Mouse (Mus musculus): ENCODE measurements at regions not wholly inside any gene's neighbourhood (a gene's known extent, or its start where the extent isn't known, plus 50 kb on each side); places are given as distances from the start of the nearest gene placed in this dataset.

DNA sequence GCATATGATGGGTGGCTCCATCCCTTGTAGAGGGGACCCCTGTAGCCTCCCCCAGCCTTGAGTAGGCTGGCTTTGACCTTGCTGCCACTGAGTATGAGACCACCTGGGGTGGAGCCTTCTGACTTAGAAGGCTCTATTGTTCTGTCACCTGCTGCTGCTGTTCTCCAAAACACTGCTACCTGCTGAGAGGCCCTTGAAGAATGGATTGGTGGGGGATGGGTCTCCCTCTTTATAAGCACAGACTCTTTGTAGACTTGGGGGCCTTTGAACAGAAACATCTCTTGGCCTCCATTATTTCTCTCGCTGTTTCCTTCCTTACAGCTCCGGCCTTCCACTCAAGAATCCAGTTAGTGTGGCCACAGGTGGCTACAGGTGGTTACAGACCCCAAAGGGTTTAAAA lies 576.1 kb upstream of the 4930452B06Rik start:
- H3K9me3 ChIP-seq (replicated peaks; ENCODE audit: control insufficient read depth, low read length), result no peaks in the 10 kb centered on the region
- no peak for ATAC-seq (replicated peaks; ENCODE audit: extremely low read depth, insufficient read depth, low FRiP score)
- no peaks in the 10 kb centered on the region for H3K36me3 ChIP-seq (ENCODE audit: control insufficient read depth, insufficient read depth)
- H3K4me2 ChIP-seq (ENCODE audit: low read depth, low read length), result no peak overlapping the region
- H3K9ac ChIP-seq (ENCODE audit: low read length), result no peak overlapping the region
- H3K27me3 ChIP-seq (ENCODE audit: control insufficient read depth, insufficient read depth, low read length), result no peaks in the 10 kb centered on the region
- H3K4me1 ChIP-seq (ENCODE audit: control insufficient read depth, insufficient read depth, low read length), result 0 out of 2 replicates have a peak, but pooled peaks cover 1% of the 10 kb centered on the region
- 72% methylated on average over 2 of the region's 2 CpGs for WGBS
- H3K27ac ChIP-seq (ENCODE audit: low read length), result no peak overlapping the region
- H3K4me3 ChIP-seq (ENCODE audit: low read length), result no peak overlapping the region

DNA sequence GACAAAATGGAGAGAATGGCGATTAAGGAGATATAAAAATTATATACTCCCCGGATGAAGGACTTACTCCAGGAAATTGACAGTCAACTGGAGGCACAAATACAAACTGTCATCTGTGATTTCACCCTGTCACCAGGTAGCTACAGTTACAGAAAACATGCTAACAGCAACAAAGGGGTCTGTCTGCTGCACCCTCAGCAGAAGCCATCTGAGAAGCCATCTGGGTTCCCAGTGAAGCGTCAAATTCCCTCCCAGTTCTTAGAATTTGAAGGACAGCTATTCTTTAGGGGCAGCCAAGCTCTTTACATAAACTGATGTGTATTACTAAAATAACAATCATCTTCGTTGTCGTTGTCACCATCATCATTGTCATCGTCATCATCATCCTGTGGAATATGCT lies 561.6 kb upstream of the 4930452B06Rik start:
- no peak for ATAC-seq (replicated peaks; ENCODE audit: extremely low read depth, insufficient read depth, low FRiP score)
- no peak overlapping the region for H3K9ac ChIP-seq (ENCODE audit: low read length)
- no peak overlapping the region for H3K4me2 ChIP-seq (ENCODE audit: low read depth, low read length)
- H3K36me3 ChIP-seq (ENCODE audit: control insufficient read depth, insufficient read depth), result no peaks in the 10 kb centered on the region
- H3K9me3 ChIP-seq (replicated peaks; ENCODE audit: control insufficient read depth, low read length), result no peaks in the 10 kb centered on the region
- 85% methylated on average over 6 of the region's 6 CpGs for WGBS
- H3K27ac ChIP-seq (ENCODE audit: low read length), result no peak overlapping the region
- H3K27me3 ChIP-seq (ENCODE audit: control insufficient read depth, insufficient read depth, low read length), result no peaks in the 10 kb centered on the region
- H3K4me1 ChIP-seq (ENCODE audit: control insufficient read depth, insufficient read depth, low read length), result no peaks in the 10 kb centered on the region
- no peak overlapping the region for H3K4me3 ChIP-seq (ENCODE audit: low read length)

DNA sequence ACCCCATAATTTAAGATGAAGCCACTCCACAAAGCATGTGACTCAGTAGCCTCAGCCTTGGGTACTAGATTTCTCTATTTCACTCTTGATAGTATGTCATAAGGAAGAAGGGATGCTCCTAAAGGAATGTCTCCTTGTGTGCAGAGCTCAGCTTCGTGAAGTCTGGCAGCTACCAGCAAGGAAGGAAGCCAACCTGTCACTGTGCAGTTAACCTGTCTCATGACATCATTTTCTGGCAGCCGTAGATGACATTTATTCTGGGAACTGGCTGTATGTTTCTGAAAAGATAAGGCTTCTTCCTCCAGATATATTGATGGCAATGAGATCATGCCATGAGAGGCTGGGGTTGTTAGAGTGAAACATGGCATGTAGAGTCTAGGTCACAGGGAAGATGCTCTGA lies 534.2 kb upstream of the 4930452B06Rik start:
- WGBS, result 48% methylated on average over 2 of the region's 2 CpGs
- no peak for ATAC-seq (replicated peaks; ENCODE audit: extremely low read depth, insufficient read depth, low FRiP score)
- Histone ChIP-seq H3K27ac (ENCODE audit: low read length) (no peak overlapping the region), H3K9me3 (replicated peaks; ENCODE audit: control insufficient read depth, low read length) (no peaks in the 10 kb centered on the region), H3K4me2 (ENCODE audit: low read depth, low read length) (no peak overlapping the region), H3K36me3 (ENCODE audit: control insufficient read depth, insufficient read depth) (no peaks in the 10 kb centered on the region), H3K4me1 (ENCODE audit: control insufficient read depth, insufficient read depth, low read length) (no peaks in the 10 kb centered on the region), H3K27me3 (ENCODE audit: control insufficient read depth, insufficient read depth, low read length) (no peaks in the 10 kb centered on the region), H3K9ac (ENCODE audit: low read length) (no peak overlapping the region), H3K4me3 (ENCODE audit: low read length) (no peak overlapping the region)

DNA sequence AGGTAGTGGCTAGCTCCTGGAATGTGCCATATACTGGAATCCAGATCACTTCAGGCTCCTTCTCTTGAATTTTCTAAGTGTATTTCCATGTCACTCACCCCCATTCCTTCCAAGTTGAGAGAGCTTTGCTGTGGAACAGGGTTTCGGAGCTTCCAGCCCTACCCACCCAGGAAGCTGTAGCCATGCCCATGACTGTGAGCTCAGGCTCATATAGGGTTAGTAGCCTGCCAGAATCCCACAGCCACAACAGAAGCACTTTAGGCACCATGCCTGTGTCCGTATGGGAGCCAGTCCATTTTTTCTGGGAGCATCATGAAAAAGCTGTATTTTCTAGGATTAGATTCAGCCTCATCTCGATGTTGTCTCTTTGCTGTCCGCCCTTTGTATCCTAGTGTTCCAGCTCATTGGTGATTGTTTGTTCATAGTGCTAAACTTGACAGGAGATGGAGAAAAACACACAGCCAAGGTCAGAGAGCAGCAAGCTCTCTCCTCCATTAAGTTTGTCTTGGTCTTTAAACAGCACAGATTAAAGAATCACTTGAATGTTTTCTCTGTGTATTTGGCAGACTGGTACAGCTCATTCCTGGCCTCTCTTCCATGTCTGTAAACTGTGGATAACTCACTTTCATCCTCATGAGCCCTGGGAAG lies 526.2 kb upstream of the 4930452B06Rik start:
- Histone ChIP-seq H3K27me3 (ENCODE audit: control insufficient read depth, insufficient read depth, low read length) (no peaks in the 10 kb centered on the region), H3K27ac (ENCODE audit: low read length) (no peak overlapping the region), H3K9ac (ENCODE audit: low read length) (no peak overlapping the region), H3K36me3 (ENCODE audit: control insufficient read depth, insufficient read depth) (no peaks in the 10 kb centered on the region), H3K9me3 (replicated peaks; ENCODE audit: control insufficient read depth, low read length) (no peaks in the 10 kb centered on the region), H3K4me3 (ENCODE audit: low read length) (no peak overlapping the region), H3K4me2 (ENCODE audit: low read depth, low read length) (no peak overlapping the region), H3K4me1 (ENCODE audit: control insufficient read depth, insufficient read depth, low read length) (no peaks in the 10 kb centered on the region)
- WGBS, result 88% methylated on average over 4 of the region's 4 CpGs
- ATAC-seq (replicated peaks; ENCODE audit: extremely low read depth, insufficient read depth, low FRiP score), result no peak

DNA sequence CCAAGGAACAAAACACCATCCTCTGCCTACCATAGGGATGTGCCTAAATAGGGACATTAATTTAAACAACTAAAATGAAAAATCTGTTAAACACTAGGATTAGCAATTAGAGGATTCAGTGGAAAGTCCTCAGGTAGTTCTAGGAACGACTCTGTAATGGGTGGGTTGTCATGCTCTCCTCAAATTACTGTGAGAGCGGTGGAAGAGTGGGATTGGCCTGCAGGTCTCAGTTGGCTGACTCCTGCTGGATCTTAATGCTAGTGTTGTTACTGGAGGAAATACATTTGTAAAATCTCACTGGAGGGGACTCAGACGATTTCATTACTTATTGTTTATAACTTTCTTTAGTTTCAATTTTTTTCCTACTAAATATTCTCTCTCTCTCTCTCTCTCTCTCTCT lies 525.6 kb upstream of the 4930452B06Rik start:
- H3K4me2 ChIP-seq (ENCODE audit: low read depth, low read length), result no peak overlapping the region
- H3K9ac ChIP-seq (ENCODE audit: low read length), result no peak overlapping the region
- ATAC-seq (replicated peaks; ENCODE audit: extremely low read depth, insufficient read depth, low FRiP score), result no peak
- H3K4me3 ChIP-seq (ENCODE audit: low read length), result no peak overlapping the region
- WGBS, result 74% methylated on average over 3 of the region's 3 CpGs
- H3K27ac ChIP-seq (ENCODE audit: low read length), result no peak overlapping the region
- no peaks in the 10 kb centered on the region for H3K27me3 ChIP-seq (ENCODE audit: control insufficient read depth, insufficient read depth, low read length)
- no peaks in the 10 kb centered on the region for H3K4me1 ChIP-seq (ENCODE audit: control insufficient read depth, insufficient read depth, low read length)
- H3K36me3 ChIP-seq (ENCODE audit: control insufficient read depth, insufficient read depth), result no peaks in the 10 kb centered on the region
- no peaks in the 10 kb centered on the region for H3K9me3 ChIP-seq (replicated peaks; ENCODE audit: control insufficient read depth, low read length)

DNA sequence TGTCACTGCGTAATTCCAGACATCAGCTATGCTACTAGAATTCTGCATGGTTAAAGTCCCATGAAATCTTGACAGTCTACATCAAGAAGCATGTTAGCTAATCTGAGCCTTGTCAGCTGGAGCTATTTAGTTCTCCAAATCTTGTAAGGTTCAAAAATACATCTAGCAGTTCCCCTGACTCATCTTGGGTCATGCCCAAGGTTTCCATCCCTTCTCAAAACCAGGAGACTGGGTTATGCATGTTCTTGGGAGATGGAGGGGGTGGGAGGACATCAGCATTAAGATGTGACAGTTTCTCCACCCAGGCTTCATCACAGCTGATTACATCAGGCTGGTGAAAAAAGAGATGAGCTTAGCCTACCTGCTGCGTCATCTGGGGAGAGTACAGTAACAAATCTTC lies 495.3 kb upstream of the 4930452B06Rik start:
- ATAC-seq (replicated peaks; ENCODE audit: extremely low read depth, insufficient read depth, low FRiP score), result no peak
- no peaks in the 10 kb centered on the region for H3K4me1 ChIP-seq (ENCODE audit: control insufficient read depth, insufficient read depth, low read length)
- no peaks in the 10 kb centered on the region for H3K9me3 ChIP-seq (replicated peaks; ENCODE audit: control insufficient read depth, low read length)
- H3K36me3 ChIP-seq (ENCODE audit: control insufficient read depth, insufficient read depth), result no peaks in the 10 kb centered on the region
- no peak overlapping the region for H3K9ac ChIP-seq (ENCODE audit: low read length)
- WGBS, result 84% methylated on average over 2 of the region's 2 CpGs
- H3K27me3 ChIP-seq (ENCODE audit: control insufficient read depth, insufficient read depth, low read length), result no peaks in the 10 kb centered on the region
- no peak overlapping the region for H3K4me3 ChIP-seq (ENCODE audit: low read length)
- no peak overlapping the region for H3K27ac ChIP-seq (ENCODE audit: low read length)
- H3K4me2 ChIP-seq (ENCODE audit: low read depth, low read length), result no peak overlapping the region

DNA sequence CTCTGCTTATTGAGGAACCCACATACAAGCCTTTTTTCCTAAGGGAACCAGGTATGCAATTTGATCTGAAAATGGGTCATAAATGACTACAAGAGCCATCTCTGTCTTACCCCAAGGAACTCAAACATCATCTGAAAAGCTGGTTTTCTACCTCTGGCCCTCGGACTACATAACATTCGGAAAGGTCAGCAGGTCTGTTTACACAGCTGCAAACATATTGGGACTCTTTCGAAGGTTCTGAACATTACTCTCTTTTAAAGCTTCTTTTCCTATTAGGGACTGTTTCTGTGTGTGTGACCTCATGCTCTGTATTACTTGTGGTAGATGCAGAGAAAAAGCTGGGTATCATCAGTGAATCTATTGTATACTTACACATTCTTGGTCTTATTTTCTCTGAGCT lies 491.9 kb upstream of the 4930452B06Rik start:
- no peak overlapping the region for H3K9ac ChIP-seq (ENCODE audit: low read length)
- no peak overlapping the region for H3K27ac ChIP-seq (ENCODE audit: low read length)
- H3K36me3 ChIP-seq (ENCODE audit: control insufficient read depth, insufficient read depth), result no peaks in the 10 kb centered on the region
- ATAC-seq (replicated peaks; ENCODE audit: extremely low read depth, insufficient read depth, low FRiP score), result no peak
- H3K27me3 ChIP-seq (ENCODE audit: control insufficient read depth, insufficient read depth, low read length), result no peaks in the 10 kb centered on the region
- H3K9me3 ChIP-seq (replicated peaks; ENCODE audit: control insufficient read depth, low read length), result no peaks in the 10 kb centered on the region
- no peak overlapping the region for H3K4me2 ChIP-seq (ENCODE audit: low read depth, low read length)
- no peak overlapping the region for H3K4me3 ChIP-seq (ENCODE audit: low read length)
- no peaks in the 10 kb centered on the region for H3K4me1 ChIP-seq (ENCODE audit: control insufficient read depth, insufficient read depth, low read length)
- 68% methylated on average over 3 of the region's 3 CpGs for WGBS

DNA sequence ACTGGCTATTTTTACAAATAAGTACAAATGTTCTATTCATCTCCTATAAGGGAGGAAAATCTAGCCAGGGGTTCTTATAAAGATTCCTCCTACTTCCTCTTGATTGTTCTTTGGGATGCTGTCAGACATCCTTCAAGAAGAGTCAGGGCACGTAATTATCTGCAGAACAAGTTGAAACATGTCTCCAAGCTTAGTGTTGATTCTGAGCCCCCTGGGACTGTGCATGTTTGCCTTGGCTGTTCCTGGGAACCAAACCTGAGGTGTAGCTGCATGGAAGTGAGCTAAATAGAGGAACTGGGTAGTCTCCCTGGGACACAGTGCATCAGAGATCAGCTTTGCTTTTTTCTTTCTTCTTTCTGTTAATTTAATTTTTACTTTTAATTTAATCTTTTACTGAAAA lies 484.8 kb upstream of the 4930452B06Rik start:
- H3K4me3 ChIP-seq (ENCODE audit: low read length), result no peak overlapping the region
- H3K9me3 ChIP-seq (replicated peaks; ENCODE audit: control insufficient read depth, low read length), result no peaks in the 10 kb centered on the region
- H3K36me3 ChIP-seq (ENCODE audit: control insufficient read depth, insufficient read depth), result no peaks in the 10 kb centered on the region
- H3K4me2 ChIP-seq (ENCODE audit: low read depth, low read length), result no peak overlapping the region
- no peaks in the 10 kb centered on the region for H3K4me1 ChIP-seq (ENCODE audit: control insufficient read depth, insufficient read depth, low read length)
- no peak overlapping the region for H3K9ac ChIP-seq (ENCODE audit: low read length)
- H3K27ac ChIP-seq (ENCODE audit: low read length), result no peak overlapping the region
- no peaks in the 10 kb centered on the region for H3K27me3 ChIP-seq (ENCODE audit: control insufficient read depth, insufficient read depth, low read length)
- ATAC-seq (replicated peaks; ENCODE audit: extremely low read depth, insufficient read depth, low FRiP score), result no peak
- 49% methylated on average over 1 of the region's 1 CpGs for WGBS

DNA sequence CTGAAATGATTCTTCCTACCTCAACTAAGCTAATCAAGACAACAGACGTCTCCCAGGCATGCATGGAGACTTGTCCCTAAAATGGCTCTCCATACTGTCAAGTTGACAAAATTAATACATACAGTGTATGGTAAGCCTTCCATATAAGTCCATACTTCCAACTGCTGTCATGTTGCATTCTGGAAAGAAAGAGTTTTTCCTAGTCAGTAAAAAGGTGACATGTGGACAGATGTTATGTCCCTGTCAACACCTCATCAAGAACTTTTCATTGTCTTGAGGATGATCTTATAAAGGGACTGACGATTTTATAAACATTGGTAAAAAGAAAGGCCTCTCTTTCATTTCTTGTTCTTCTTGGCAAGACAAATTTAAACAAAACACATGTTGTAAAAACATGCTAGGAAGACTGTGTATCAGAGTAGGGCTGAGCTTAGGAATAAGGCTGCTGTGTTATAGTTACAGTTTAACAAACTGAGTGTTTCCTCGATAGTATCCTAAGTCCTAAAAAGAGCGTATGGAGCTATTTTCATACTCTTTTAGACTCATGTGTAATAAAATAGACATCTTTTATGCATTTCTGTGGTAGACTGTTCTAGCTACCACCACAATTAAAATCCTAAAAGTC lies 480.7 kb upstream of the 4930452B06Rik start:
- H3K4me3 ChIP-seq (ENCODE audit: low read length), result no peak overlapping the region
- H3K36me3 ChIP-seq (ENCODE audit: control insufficient read depth, insufficient read depth), result no peaks in the 10 kb centered on the region
- H3K4me1 ChIP-seq (ENCODE audit: control insufficient read depth, insufficient read depth, low read length), result no peaks in the 10 kb centered on the region
- WGBS, result 68% methylated on average over 4 of the region's 4 CpGs
- no peak overlapping the region for H3K9ac ChIP-seq (ENCODE audit: low read length)
- H3K27ac ChIP-seq (ENCODE audit: low read length), result no peak overlapping the region
- no peak overlapping the region for H3K4me2 ChIP-seq (ENCODE audit: low read depth, low read length)
- H3K27me3 ChIP-seq (ENCODE audit: control insufficient read depth, insufficient read depth, low read length), result no peaks in the 10 kb centered on the region
- H3K9me3 ChIP-seq (replicated peaks; ENCODE audit: control insufficient read depth, low read length), result no peaks in the 10 kb centered on the region
- no peak for ATAC-seq (replicated peaks; ENCODE audit: extremely low read depth, insufficient read depth, low FRiP score)

All from heart, embryonic 16.5 days (tissue).